Mouse (Mus musculus): ENCODE results near the gene Xxylt1. TPM values are rescaled to one million over a fixed set of nuclear protein-coding genes. Genes with fewer than 3 reads are reported as not detected.

Xxylt1 gene
- total RNA-seq, 1 experiment, result 22.6 TPM

GRCm38 (mm10) chr16:30981345-30981744 lies 99.9 kb downstream of the Xxylt1 start:
- Histone ChIP-seq H3K4me3 (ENCODE audit: insufficient read depth in 1 of 2, low read depth in 1 of 2, low read length in 2 of 2, poor library complexity in 1 of 2, severe bottlenecking in 1 of 2) (no peak overlapping the region), H3K9me3 (ENCODE audit: control insufficient read depth, insufficient read depth, low read depth, low read length) (no peaks in the 10 kb centered on the region), H3K9ac (ENCODE audit: insufficient read depth, low read depth, low read length, poor library complexity, severe bottlenecking) (no peak overlapping the region), H3K4me1 (ENCODE audit: control insufficient read depth in 2 of 2, insufficient read depth in 2 of 2, low read length in 2 of 2, poor library complexity in 1 of 2) (no peaks in the 10 kb centered on the region), H3K36me3 (ENCODE audit: control insufficient read depth, insufficient read depth, low read length, poor library complexity, severe bottlenecking) (no peaks in the 10 kb centered on the region), H3K27ac (ENCODE audit: insufficient read depth, low read depth, low read length, poor library complexity, severe bottlenecking) (no peak overlapping the region)
- DNase-seq (ENCODE audit: low read depth, low spot score), result no peak
- TF ChIP-seq HCFC1 (IDR thresholded peaks at IDR 0.05; ENCODE audit: borderline replicate concordance, insufficient read depth, low read length) (no peak), ZNF384 (IDR thresholded peaks at IDR 0.05; ENCODE audit: low read depth, low read length) (no peak), ZC3H11A (IDR thresholded peaks at IDR 0.05; ENCODE audit: borderline replicate concordance, low read depth, low read length) (no peak), MAFK (IDR thresholded peaks at IDR 0.05; ENCODE audit: insufficient read depth, low read depth, low read length) (no peak), CHD2 (IDR thresholded peaks at IDR 0.05; ENCODE audit: low read depth, low read length) (no peak)
- in situ Hi-C loops (cut with MboI; ENCODE audit: low sequenced_read_pairs in 2 of 2, unreplicated experiment in 2 of 2), result no loop called here

GRCm38 (mm10) chr16:30979905-30980304 lies 101.3 kb downstream of the Xxylt1 start:
- DNase-seq (ENCODE audit: low read depth, low spot score), result no peak
- no peak overlapping the region for H3K4me3 ChIP-seq (ENCODE audit: insufficient read depth in 1 of 2, low read depth in 1 of 2, low read length in 2 of 2, poor library complexity in 1 of 2, severe bottlenecking in 1 of 2)
- in situ Hi-C loops (cut with MboI; ENCODE audit: low sequenced_read_pairs in 2 of 2, unreplicated experiment in 2 of 2), result no loop called here
- H3K4me1 ChIP-seq (ENCODE audit: control insufficient read depth in 2 of 2, insufficient read depth in 2 of 2, low read length in 2 of 2, poor library complexity in 1 of 2), result no peaks in the 10 kb centered on the region
- H3K9me3 ChIP-seq (ENCODE audit: control insufficient read depth, insufficient read depth, low read depth, low read length), result no peaks in the 10 kb centered on the region
- H3K9ac ChIP-seq (ENCODE audit: insufficient read depth, low read depth, low read length, poor library complexity, severe bottlenecking), result no peak overlapping the region
- no peaks in the 10 kb centered on the region for H3K36me3 ChIP-seq (ENCODE audit: control insufficient read depth, insufficient read depth, low read length, poor library complexity, severe bottlenecking)
- no peak for TF ChIP-seq ZNF384 (IDR thresholded peaks at IDR 0.05; ENCODE audit: low read depth, low read length)
- H3K27ac ChIP-seq (ENCODE audit: insufficient read depth, low read depth, low read length, poor library complexity, severe bottlenecking), result no peak overlapping the region

GRCm38 (mm10) chr16:30977728-30978127 lies 103.5 kb downstream of the Xxylt1 start:
- Histone ChIP-seq H3K36me3 (ENCODE audit: control insufficient read depth, insufficient read depth, low read length, poor library complexity, severe bottlenecking) (no peaks in the 10 kb centered on the region; the same call in 1 of the 2 replicates), H3K27ac (ENCODE audit: insufficient read depth, low read depth, low read length, poor library complexity, severe bottlenecking) (no peak overlapping the region), H3K9me3 (ENCODE audit: control insufficient read depth, insufficient read depth, low read depth, low read length) (no peaks in the 10 kb centered on the region), H3K9ac (ENCODE audit: insufficient read depth, low read depth, low read length, poor library complexity, severe bottlenecking) (no peak overlapping the region), H3K4me3 (ENCODE audit: insufficient read depth in 1 of 2, low read depth in 1 of 2, low read length in 2 of 2, poor library complexity in 1 of 2, severe bottlenecking in 1 of 2) (no peak overlapping the region), H3K4me1 (ENCODE audit: control insufficient read depth in 2 of 2, insufficient read depth in 2 of 2, low read length in 2 of 2, poor library complexity in 1 of 2) (no peaks in the 10 kb centered on the region)
- no peak for DNase-seq (ENCODE audit: low read depth, low spot score)
- TF ChIP-seq ZNF384 (IDR thresholded peaks at IDR 0.05; ENCODE audit: low read depth, low read length) (no peak), HCFC1 (IDR thresholded peaks at IDR 0.05; ENCODE audit: borderline replicate concordance, insufficient read depth, low read length) (no peak), ZC3H11A (IDR thresholded peaks at IDR 0.05; ENCODE audit: borderline replicate concordance, low read depth, low read length) (no peak), MAFK (IDR thresholded peaks at IDR 0.05; ENCODE audit: insufficient read depth, low read depth, low read length) (no peak), CHD2 (IDR thresholded peaks at IDR 0.05; ENCODE audit: low read depth, low read length) (no peak)
- in situ Hi-C loops (cut with MboI; ENCODE audit: low sequenced_read_pairs in 2 of 2, unreplicated experiment in 2 of 2), result no loop called here

- Histone ChIP-seq H3K9ac (ENCODE audit: insufficient read depth, low read depth, low read length, poor library complexity, severe bottlenecking) (no peak overlapping the region), H3K36me3 (ENCODE audit: control insufficient read depth, insufficient read depth, low read length, poor library complexity, severe bottlenecking) (no peaks in the 10 kb centered on the region; the same call in 1 of the 2 replicates), H3K9me3 (ENCODE audit: control insufficient read depth, insufficient read depth, low read depth, low read length) (no peaks in the 10 kb centered on the region), H3K4me1 (ENCODE audit: control insufficient read depth in 2 of 2, insufficient read depth in 2 of 2, low read length in 2 of 2, poor library complexity in 1 of 2) (peaks cover 0 to 2% of the 10 kb centered on the region in 2 experiments; a peak in 1 of 4 replicates), H3K4me3 (ENCODE audit: insufficient read depth in 1 of 2, low read depth in 1 of 2, low read length in 2 of 2, poor library complexity in 1 of 2, severe bottlenecking in 1 of 2) (no peak overlapping the region), H3K27ac (ENCODE audit: insufficient read depth, low read depth, low read length, poor library complexity, severe bottlenecking) (no peak overlapping the region)
- peak; percentile 94 for DNase-seq (ENCODE audit: low read depth, low spot score)
- TF ChIP-seq ZNF384 (IDR thresholded peaks at IDR 0.05; ENCODE audit: low read depth, low read length) (no peak), CHD2 (IDR thresholded peaks at IDR 0.05; ENCODE audit: low read depth, low read length) (0 out of 2 replicates have a peak, but pooled peaks have one; percentile 44), MAFK (IDR thresholded peaks at IDR 0.05; ENCODE audit: insufficient read depth, low read depth, low read length) (no peak), HCFC1 (IDR thresholded peaks at IDR 0.05; ENCODE audit: borderline replicate concordance, insufficient read depth, low read length) (0 out of 2 replicates have a peak, but pooled peaks have one; percentile 30), ZC3H11A (IDR thresholded peaks at IDR 0.05; ENCODE audit: borderline replicate concordance, low read depth, low read length) (peak; percentile 91)
- in situ Hi-C loops (cut with MboI; ENCODE audit: low sequenced_read_pairs in 2 of 2, unreplicated experiment in 2 of 2), result no loop called here
These were observed 104.0 kb downstream of the Xxylt1 start for GRCm38 (mm10) chr16:30977186-30977585.

- H3K9me3 ChIP-seq (ENCODE audit: control insufficient read depth, insufficient read depth, low read depth, low read length), result no peaks in the 10 kb centered on the region
- H3K9ac ChIP-seq (ENCODE audit: insufficient read depth, low read depth, low read length, poor library complexity, severe bottlenecking), result no peak overlapping the region
- DNase-seq (ENCODE audit: low read depth, low spot score), result no peak
- no peak for TF ChIP-seq MAFK (IDR thresholded peaks at IDR 0.05; ENCODE audit: insufficient read depth, low read depth, low read length)
- no peak for TF ChIP-seq HCFC1 (IDR thresholded peaks at IDR 0.05; ENCODE audit: borderline replicate concordance, insufficient read depth, low read length)
- no peak for TF ChIP-seq ZC3H11A (IDR thresholded peaks at IDR 0.05; ENCODE audit: borderline replicate concordance, low read depth, low read length)
- no peak for TF ChIP-seq ZNF384 (IDR thresholded peaks at IDR 0.05; ENCODE audit: low read depth, low read length)
- no peak for TF ChIP-seq CHD2 (IDR thresholded peaks at IDR 0.05; ENCODE audit: low read depth, low read length)
- no peak overlapping the region for H3K27ac ChIP-seq (ENCODE audit: insufficient read depth, low read depth, low read length, poor library complexity, severe bottlenecking)
- in situ Hi-C loops (cut with MboI; ENCODE audit: low sequenced_read_pairs in 2 of 2, unreplicated experiment in 2 of 2), result no loop called here
- H3K36me3 ChIP-seq (ENCODE audit: control insufficient read depth, insufficient read depth, low read length, poor library complexity, severe bottlenecking), result no peaks in the 10 kb centered on the region; the same call in 1 of the 2 replicates
- H3K4me1 ChIP-seq (ENCODE audit: control insufficient read depth in 2 of 2, insufficient read depth in 2 of 2, low read length in 2 of 2, poor library complexity in 1 of 2), result peaks cover 0 to 3% of the 10 kb centered on the region in 2 experiments; a peak in 1 of 4 replicates
- no peak overlapping the region for H3K4me3 ChIP-seq (ENCODE audit: insufficient read depth in 1 of 2, low read depth in 1 of 2, low read length in 2 of 2, poor library complexity in 1 of 2, severe bottlenecking in 1 of 2)
These were observed 106.7 kb downstream of the Xxylt1 start for GRCm38 (mm10) chr16:30974549-30974948.
